Mouse (Mus musculus) intestine, embryonic 16.5 days (tissue): ENCODE data around the gene B3galnt2. TPM values are rescaled to one million over a fixed set of nuclear protein-coding genes. Genes with fewer than 3 reads are reported as not detected.

Experiments
- ATAC-seq: fragments of 200-750 bp; cut with Nextera tagmentation; 2 replicates; pipeline ENCODE4 v1.8.0; 2017; ENCODE audit warnings: moderate TSS enrichment, moderate library complexity
- H3K27ac ChIP-seq: fragments of 300-500 bp; sonication (generic); 2 replicates; pipeline ENCODE4 v1.5.1; 2014; ENCODE audit warnings: mild to moderate bottlenecking, low read length
- H3K27me3 ChIP-seq: fragments of 300-500 bp; sonication (generic); replicated peaks from 2 replicates; pipeline ENCODE4 v1.6.1; 2014; ENCODE audit warnings: low read length, control low read depth, mixed read lengths; ENCODE audit not compliant: control insufficient read depth, insufficient read depth
- H3K36me3 ChIP-seq: fragments of 300-500 bp; sonication (generic); 2 replicates; pipeline ENCODE4 v1.6.1; 2014; ENCODE audit warnings: low read length, control low read depth; ENCODE audit not compliant: control insufficient read depth, insufficient read depth
- H3K4me1 ChIP-seq: fragments of 300-500 bp; sonication (generic); 2 replicates; pipeline ENCODE4 v1.6.1; 2014; ENCODE audit warnings: low read length, control low read depth, mixed read lengths; ENCODE audit not compliant: control insufficient read depth, insufficient read depth
- H3K4me2 ChIP-seq: fragments of 300-500 bp; sonication (generic); 2 replicates; pipeline ENCODE4 v1.6.1; 2014; ENCODE audit warnings: low read depth, low read length, control low read depth
- H3K4me3 ChIP-seq: fragments of 300-500 bp; sonication (generic); 2 replicates; pipeline ENCODE4 v1.5.1; 2014; ENCODE audit warnings: mild to moderate bottlenecking, low read length
- H3K9ac ChIP-seq: fragments of 300-500 bp; sonication (generic); 2 replicates; pipeline ENCODE4 v1.6.1; 2014; ENCODE audit warnings: low read depth, low read length
- H3K9me3 ChIP-seq: fragments of 300-500 bp; sonication (generic); 2 replicates; pipeline ENCODE4 v1.6.1; 2016; ENCODE audit warnings: low read length, control low read depth; ENCODE audit not compliant: control insufficient read depth
- WGBS: fragments of 180-500 bp; shearing (Covaris S2); extraction: QIAGEN DNeasy Blood & Tissue Kit; methylation state at CpG from one replicate; pipeline ENCODE4 v1.1.7; 2014; 5-methylcytosine and 5-hydroxymethylcytosine counted together
- polyA plus RNA-seq: library from polyadenylated mRNA; unstranded; fragments of >200 nt; fragmentation: Nextera tagmentation; extraction: Ambion mirVana; gene quantifications from 2 replicates; pipeline ENCODE4 v1.2.1, GENCODE M21; 2015

B3galnt2 gene
- polyA plus RNA-seq, 1 experiment from 2014 or later = 30.0 TPM

GRCm38 (mm10) chr13:14039292-14039965 lies 85.2 kb downstream of the B3galnt2 start, which contains the start of gene Tbce:
TSS of gene Tbce (minus strand) at chr13:14039638.
- H3K4me2 ChIP-seq = peak within 1 kb of the TSS; percentile 96
- WGBS = 1% methylated on average over 35 of the region's 35 CpGs
- no peaks in the 10 kb centered on the region for H3K9me3 ChIP-seq
- H3K4me1 ChIP-seq = peaks cover 9% of the 10 kb centered on the region
- peak within 1 kb of the TSS; percentile 76 for H3K4me3 ChIP-seq
- H3K9ac ChIP-seq = peak within 1 kb of the TSS; percentile 91
- ATAC-seq = peak; percentile 94
- H3K36me3 ChIP-seq = no peaks in the 10 kb centered on the region
- H3K27me3 ChIP-seq = no peaks in the 10 kb centered on the region
- peak within 1 kb of the TSS; percentile 96 for H3K27ac ChIP-seq

DNA sequence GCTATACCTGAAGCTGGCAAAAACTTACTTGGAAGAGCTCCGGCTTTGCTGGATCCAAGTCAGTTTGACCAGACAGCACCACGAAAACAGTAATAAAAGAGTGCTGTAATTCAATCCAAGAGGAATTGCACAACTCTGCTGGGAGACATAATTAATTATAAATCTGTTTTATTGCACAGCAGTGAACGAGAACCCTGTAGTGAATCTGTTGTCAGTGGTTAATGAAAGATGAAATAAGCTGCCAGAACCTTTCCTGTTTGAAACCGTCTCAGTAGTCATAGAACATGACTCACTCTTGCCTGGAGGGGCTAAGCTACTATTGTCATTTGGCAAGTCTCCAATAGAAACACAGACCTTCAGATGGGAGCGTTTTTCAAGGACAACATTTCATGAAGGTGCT lies 85.9 kb downstream of the B3galnt2 start:
- ATAC-seq = peak; percentile 54
- 12% methylated on average over 5 of the region's 5 CpGs for WGBS
- Histone ChIP-seq H3K9me3 (no peaks in the 10 kb centered on the region), H3K36me3 (no peaks in the 10 kb centered on the region), H3K4me2 (peak overlapping the region; percentile 96), H3K4me3 (peak overlapping the region; percentile 76), H3K4me1 (peaks cover 9% of the 10 kb centered on the region), H3K27ac (peak overlapping the region; percentile 96), H3K27me3 (no peaks in the 10 kb centered on the region), H3K9ac (peak overlapping the region; percentile 91)

- Histone ChIP-seq H3K9ac (no peak overlapping the region), H3K9me3 (no peaks in the 10 kb centered on the region), H3K36me3 (peaks cover 2% of the 10 kb centered on the region; the same call in 1 of the 2 replicates), H3K4me2 (no peak overlapping the region), H3K27ac (no peak overlapping the region), H3K4me1 (peaks cover 7% of the 10 kb centered on the region), H3K27me3 (no peaks in the 10 kb centered on the region), H3K4me3 (no peak overlapping the region)
- ATAC-seq = no peak
Observed at GRCm38 (mm10) chr13:14043851-14044250, 89.6 kb downstream of the B3galnt2 start.

DNA sequence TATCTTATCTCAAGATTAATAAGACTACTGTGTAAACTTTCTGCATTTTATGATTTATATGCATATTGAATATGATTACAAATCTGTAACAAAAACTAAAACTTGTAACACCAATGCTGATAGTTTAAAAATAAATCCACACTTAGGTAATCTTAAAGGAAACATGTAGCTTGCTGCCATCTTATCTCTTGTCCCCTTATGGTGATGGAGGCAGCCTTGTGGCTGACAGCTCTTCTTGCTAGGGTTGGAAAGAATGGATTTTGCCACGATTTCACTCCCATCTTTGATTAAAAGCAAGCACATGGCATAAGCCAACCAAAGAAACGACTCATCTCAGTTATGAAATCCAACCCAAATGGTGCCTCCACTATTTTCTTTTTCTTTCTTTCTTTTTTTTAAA lies 90.3 kb downstream of the B3galnt2 start:
- no peaks in the 10 kb centered on the region for H3K27me3 ChIP-seq
- no peak overlapping the region for H3K4me3 ChIP-seq
- WGBS = 75% methylated on average over 2 of the region's 2 CpGs
- ATAC-seq = no peak
- H3K4me1 ChIP-seq = peaks cover 7% of the 10 kb centered on the region
- no peak overlapping the region for H3K9ac ChIP-seq
- H3K4me2 ChIP-seq = no peak overlapping the region
- peaks cover 7% of the 10 kb centered on the region for H3K36me3 ChIP-seq
- H3K27ac ChIP-seq = no peak overlapping the region
- H3K9me3 ChIP-seq = no peaks in the 10 kb centered on the region

Other genes with a start within 250 kb of the B3galnt2 start
- gene Gng4, start 170.4 kb upstream of the B3galnt2 start, polyA plus RNA-seq = 2.1 and 2.2 TPM in 2 replicates
- 37.8 and 41.3 TPM in 2 replicates for gene Tbce, start 85.2 kb downstream of the B3galnt2 start, polyA plus RNA-seq
- 40.0 and 46.5 TPM in 2 replicates for gene Arid4b, start 108.8 kb downstream of the B3galnt2 start, polyA plus RNA-seq
- gene Ggps1, start 109.0 kb downstream of the B3galnt2 start, polyA plus RNA-seq = 36.7 and 36.8 TPM in 2 replicates